Mouse (Mus musculus) large intestine, adult 2 months (tissue): ENCODE measurements around the gene Camk2d. TPM values are rescaled to one million over a fixed set of nuclear protein-coding genes. Genes with fewer than 3 reads are reported as not detected.
A peak's percentile ranks its signal among the peaks of the same experiment; 100 is the strongest.

Experiments used
- DNase-seq: peaks from one replicate; pipeline ENCODE4 v3.0.0-alpha.2; 2012; ENCODE audit warnings: low read depth, low spot score
- WGBS: fragments of 180-500 bp; shearing (Covaris S2); methylation state at CpG from one replicate; pipeline ENCODE4 v1.1.7; 2018; 5-methylcytosine and 5-hydroxymethylcytosine counted together
- polyA plus RNA-seq: library from polyadenylated mRNA; depleted of rRNA; stranded (reverse); fragments of >200 nt; gene quantifications from 2 replicates; pipeline ENCODE4 v1.2.3, GENCODE M21; 2012; rRNA removed

Camk2d gene
- polyA plus RNA-seq, result 91.8 and 138 TPM in 2 replicates

GRCm38 (mm10) chr3:126596086-126596485 is at the start of gene Camk2d:
Gene Camk2d, plus strand, starts transcription at chr3:126596302.
- under 1% methylated on average over 16 of the region's 16 CpGs for WGBS
- peak; percentile 95 for DNase-seq

GRCm38 (mm10) chr3:126547941-126548340 is 48.2 kb upstream of the Camk2d start:
- DNase-seq, result no peak

DNA sequence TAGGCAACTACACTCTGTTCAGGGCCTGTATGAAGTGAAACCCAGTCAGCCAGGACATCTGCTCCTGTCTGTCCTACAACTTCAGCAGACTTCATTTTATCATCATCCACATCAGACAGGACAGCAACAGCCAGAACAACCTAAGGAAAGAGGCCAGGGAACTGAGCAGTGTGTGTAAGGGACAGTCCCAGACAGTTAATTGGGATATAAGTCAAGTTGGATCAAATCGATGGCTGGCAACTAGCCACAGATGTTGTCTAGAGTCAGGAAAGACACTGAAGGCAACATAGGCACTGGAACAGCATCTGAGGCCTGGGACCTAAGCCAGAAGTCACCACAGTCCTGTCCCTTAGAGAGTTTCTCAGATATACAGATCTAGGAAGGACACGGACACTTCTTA is 32.5 kb upstream of the Camk2d start:
- no peak for DNase-seq
- 71% methylated on average over 2 of the region's 2 CpGs for WGBS

DNA sequence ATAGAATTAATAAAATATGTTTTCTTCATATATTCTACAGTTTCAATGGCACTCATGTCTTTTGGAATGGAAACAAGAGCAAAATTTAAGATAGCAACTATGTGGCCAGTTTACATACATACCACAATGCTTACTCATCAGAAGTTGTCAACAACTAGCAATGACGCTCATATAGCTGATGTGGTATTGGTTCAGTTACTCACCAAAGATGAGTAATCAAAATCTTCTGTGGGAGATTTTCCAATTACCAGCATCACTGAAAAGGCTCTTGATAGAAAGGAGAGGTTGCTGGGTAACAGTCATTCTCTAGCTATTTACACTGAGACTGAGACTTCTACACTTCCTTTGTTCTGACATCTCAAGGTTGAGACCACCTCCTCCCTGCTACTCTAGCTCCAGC is 25.5 kb upstream of the Camk2d start:
- no peak for DNase-seq
- WGBS, result 66% methylated on average over 1 of the region's 1 CpGs

DNA sequence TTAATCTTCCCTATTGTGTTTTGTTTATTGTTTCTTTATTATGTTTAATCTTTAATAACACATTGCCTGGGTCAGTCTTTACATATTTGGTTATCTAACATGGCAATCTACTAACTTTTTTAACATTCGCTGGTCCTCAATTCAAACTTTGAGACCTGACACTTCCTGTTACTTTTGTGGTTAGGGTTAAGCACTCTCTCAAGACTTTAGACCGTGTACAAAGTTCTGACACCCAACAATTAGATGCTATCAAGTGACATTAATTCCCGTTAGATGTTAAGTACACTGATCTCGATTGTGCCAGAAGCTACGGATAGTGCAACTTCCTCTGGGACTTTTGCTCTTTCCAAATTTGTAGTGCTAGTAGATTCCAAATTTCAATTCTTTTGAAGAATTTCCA is 23.2 kb upstream of the Camk2d start:
- 67% methylated on average over 5 of the region's 5 CpGs for WGBS
- DNase-seq, result no peak

DNA sequence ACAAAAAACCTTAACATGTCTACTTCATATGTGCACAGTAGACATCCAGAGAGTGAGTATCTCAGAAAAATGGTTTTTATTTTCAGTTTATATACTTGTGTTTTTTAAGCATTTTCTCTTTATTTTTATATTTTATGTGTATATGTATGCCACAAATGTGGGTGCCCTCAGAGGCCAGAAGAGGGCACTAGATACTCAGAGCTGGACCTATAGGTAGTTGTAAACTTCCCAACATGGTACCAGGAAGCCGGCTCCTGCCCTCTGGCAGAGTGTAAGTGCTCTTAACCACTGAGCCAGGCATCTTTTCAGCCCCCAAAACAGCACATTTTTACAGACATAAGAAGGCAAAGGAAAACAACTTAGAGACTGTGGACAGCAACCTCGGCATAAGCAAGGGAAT is 20.2 kb upstream of the Camk2d start:
- DNase-seq, result no peak

DNA sequence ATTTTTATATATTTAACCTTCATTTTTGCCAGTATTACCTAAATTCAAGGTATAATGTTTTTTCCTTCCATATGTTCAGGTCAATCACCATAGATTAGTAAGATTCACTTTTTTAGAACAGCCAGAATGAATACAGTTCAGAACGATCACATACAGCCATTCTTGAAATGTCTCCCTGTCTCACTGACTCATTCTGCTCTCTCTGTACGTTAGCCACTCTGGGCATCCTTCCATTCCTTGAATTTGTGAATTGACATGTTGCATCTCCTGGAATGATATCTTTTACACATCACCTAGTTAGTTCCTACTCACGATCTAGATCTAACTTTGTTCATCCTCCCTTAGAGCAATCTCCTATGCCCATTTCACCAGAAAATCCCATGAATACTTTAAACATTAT is 10.0 kb upstream of the Camk2d start:
- no peak for DNase-seq
- 85% methylated on average over 3 of the region's 3 CpGs for WGBS

More for the DNA sequence above, 20.2 kb upstream of the Camk2d start:
- WGBS, result 48% methylated on average over 2 of the region's 2 CpGs

DNA sequence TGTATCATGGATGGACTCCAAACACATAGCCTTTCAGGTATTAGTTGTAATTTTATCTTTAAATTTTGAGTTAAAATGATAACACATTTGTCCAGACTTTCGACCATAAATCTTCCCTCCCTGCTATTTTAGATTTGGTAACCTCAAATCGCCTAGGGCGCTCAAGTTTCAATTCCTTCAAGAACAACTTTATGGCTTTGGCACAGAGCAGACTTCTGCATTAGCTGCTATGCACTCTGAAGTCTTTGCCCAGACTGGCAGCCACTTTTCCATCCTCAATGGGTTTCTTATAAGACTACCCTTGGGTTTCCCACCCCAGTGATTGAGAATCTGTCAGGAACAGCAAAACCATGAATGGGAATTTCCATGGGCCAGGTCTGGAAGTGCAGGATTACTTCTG is 8.6 kb upstream of the Camk2d start:
- no peak for DNase-seq
- 54% methylated on average over 3 of the region's 3 CpGs for WGBS

- WGBS, result 94% methylated on average over 7 of the region's 7 CpGs
These were observed 6.5 kb upstream of the Camk2d start for GRCm38 (mm10) chr3:126589556-126589955.

GRCm38 (mm10) chr3:126595456-126595855 is 646 bp upstream of the Camk2d start:
- 16% methylated on average over 4 of the region's 4 CpGs for WGBS
- no peak for DNase-seq

More at GRCm38 (mm10) chr3:126589556-126589955, 6.5 kb upstream of the Camk2d start:
- no peak for DNase-seq

DNA sequence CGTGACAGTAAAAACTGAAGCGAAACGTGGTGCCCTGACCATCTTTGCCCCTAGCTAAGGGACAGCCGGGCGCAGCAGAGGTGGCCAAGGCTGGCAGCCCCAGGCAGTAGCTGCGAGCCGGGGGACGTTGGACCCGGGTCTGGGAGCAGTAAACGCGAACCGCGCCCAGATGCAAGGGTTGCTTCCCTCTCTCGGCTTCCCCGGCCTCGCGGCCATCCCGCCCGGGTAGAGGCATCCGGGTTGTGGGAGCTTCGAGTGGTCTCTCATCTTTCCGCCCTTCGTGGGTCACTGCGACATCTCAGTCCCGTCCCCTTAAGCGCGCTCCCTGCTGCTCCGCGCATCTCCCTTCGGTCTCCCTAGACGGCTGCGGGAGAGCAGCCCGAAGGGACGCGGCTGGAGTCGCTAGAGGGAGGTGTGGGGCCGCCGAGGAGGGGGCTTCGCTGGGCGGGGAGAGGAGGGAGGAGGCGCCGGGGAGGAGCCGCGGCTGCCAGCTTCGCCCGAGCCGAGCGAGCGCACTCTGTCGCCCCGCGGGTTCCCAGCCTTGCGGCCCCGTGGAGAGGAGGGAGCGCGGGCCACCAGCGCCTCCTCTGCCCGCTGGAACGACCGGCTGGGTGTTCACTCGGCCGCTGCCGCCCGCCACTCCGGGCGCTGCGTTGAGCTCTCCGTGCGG is 524 bp downstream of the Camk2d start:
- under 1% methylated on average over 59 of the region's 69 CpGs for WGBS
- DNase-seq, result no peak

- no peak for DNase-seq
- WGBS, result under 1% methylated on average over 50 of the region's 51 CpGs
These were observed 1.1 kb downstream of the Camk2d start for GRCm38 (mm10) chr3:126597161-126597595.

- DNase-seq, result no peak
- under 1% methylated on average over 29 of the region's 29 CpGs for WGBS
These were observed 1.7 kb downstream of the Camk2d start for GRCm38 (mm10) chr3:126597596-126598328.

GRCm38 (mm10) chr3:126598329-126598676 is 2.2 kb downstream of the Camk2d start:
- 2% methylated on average over 5 of the region's 5 CpGs for WGBS
- no peak for DNase-seq

DNA sequence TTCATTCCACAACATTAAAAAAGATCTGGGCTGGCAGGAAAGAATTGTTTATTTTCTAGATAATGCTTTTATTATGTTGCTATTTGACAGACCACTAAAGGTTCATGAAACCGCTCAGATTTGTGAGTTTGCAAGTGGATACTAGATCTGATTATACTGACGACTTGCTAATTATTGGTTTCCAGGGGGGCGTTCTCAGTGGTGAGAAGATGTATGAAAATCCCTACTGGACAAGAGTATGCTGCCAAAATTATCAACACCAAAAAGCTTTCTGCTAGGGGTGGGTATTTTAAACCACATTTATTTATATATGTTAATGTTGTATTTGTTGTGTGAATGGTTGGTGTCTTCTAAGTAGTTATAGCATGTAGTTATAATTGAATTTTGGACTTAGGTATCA is 2.8 kb downstream of the Camk2d start:
- no peak for DNase-seq
- WGBS, result 61% methylated on average over 3 of the region's 3 CpGs

DNA sequence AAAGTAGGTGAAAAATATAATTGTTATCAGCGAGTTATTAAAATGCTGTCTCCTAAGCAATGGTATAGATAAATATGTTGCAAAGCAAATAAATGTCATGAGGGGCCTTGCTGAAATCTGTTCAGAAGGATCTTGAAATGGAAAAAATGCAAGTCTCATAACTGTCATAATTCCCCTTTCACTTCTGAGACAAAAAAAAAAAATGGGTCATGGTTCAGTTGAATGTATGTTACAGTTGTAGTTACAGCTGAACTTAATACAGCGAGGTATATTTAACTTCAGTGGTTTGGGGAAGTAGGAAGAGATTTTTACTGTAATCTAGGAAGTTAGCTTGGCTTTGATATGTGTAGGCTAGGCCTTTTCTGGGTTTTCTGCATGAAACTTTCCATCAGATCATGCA is 3.2 kb downstream of the Camk2d start:
- 58% methylated on average over 2 of the region's 2 CpGs for WGBS
- no peak for DNase-seq

DNA sequence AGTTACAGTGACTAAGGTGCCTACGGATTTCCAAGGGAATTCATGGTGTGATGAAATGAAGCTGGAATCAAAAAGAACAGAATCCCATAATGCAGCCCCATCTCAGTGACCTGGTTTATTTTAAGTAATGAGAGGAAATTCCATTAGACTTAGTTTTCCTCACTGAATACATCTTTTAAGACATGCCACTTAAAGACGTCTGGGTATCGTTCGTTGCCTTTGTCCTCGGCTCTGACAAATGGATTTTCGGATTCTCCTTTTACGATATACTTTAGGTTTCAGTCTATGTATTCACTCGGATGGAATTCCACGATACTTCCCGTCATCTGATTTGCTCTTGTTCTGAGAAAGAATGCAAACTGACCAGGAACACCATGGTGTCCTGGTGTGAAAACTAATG is 3.8 kb downstream of the Camk2d start:
- DNase-seq, result no peak
- WGBS, result 85% methylated on average over 10 of the region's 10 CpGs

DNA sequence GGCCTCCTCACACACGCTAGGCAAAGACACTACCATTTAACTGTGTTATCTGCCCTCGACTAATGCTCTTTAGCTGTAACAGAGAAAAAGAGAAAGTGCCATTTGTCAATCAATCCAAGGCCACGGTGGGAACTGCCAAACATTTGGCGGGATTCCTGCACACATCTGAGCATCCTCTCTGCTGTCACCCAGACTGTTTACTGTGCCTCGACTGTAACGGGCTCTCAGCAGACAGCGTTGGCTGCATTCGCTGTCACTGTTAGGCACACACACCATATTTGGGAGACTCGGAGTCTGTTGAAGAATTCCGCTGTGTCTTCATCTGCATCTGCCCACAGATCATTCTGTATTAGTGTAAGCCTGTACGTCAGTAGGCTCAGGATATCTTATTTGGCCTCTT is 6.7 kb downstream of the Camk2d start:
- WGBS, result 71% methylated on average over 11 of the region's 11 CpGs

DNA sequence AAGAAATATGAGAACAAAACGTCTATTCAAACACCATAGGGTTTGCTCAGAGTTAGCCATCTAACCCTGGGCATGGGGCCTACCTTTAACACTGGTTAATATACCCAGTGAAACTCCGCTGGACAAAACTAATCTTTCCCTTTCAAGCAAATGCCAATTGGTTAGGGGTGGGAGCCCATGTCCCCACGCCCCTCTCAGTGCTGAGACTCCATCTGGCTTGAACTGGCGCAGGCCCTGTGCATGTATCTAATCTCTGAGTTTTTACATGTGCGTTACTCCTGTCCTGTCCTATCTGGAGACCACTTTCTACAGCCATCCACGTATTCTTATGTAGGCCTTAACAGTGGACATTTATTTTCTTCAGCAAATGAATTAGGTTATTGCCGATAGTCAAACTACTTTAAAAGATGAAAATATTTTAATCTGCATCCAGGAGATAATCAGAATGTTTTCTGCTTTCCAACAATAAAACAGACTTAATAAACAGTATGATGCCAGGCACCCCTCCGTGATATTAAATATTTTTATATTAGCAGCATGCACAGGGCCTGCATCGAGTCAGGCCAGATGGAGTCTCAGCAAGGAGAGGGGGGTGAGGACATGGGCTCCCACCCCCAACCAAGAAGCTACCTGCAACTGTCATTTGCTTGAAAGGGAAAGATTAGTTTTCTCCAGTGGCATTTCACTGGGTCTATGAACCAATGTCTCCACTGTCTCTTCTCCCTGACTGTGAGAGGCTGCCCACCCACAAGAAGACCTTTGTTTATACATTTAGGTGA is 8.7 kb downstream of the Camk2d start:
- WGBS, result 90% methylated on average over 9 of the region's 9 CpGs
- no peak for DNase-seq

More for the DNA sequence above, 6.7 kb downstream of the Camk2d start:
- no peak for DNase-seq

DNA sequence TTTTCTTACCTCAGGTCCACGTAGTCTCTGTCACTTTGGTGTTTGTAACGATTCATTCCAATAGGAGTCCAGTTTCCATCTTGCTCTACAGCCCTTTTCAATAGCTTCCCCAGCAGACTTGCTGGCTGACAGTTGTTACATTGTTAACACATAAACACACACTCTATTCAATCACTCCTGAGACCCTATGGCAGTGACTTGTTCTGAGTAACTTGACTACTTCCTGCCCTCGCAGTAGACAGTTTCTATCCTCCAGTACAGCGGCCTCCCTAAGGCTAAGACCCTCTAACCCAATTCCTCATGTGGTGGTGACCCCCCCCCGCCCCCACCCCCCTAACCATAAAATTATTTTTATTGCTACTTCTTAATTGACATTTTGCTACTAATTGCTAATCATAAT is 13.2 kb downstream of the Camk2d start:
- no peak for DNase-seq
- 45% methylated on average over 5 of the region's 5 CpGs for WGBS
